Mouse (Mus musculus) cerebellum, adult 2 months (tissue): ENCODE measurements around the gene Eif3l.

ENCODE experiments used
- CTCF ChIP-seq: fragments of 200-500 bp; IDR thresholded peaks from 2 replicates; pipeline ENCODE4 v1.5.1; 2011; ENCODE audit warnings: low read depth, mild to moderate bottlenecking, control low read depth, low read length, moderate library complexity, borderline replicate concordance; ENCODE audit not compliant: insufficient read depth
- POLR2A ChIP-seq: fragments of 200-500 bp; IDR thresholded peaks from 2 replicates; pipeline ENCODE4 v1.6.1; 2011; ENCODE audit warnings: low read length, control low read depth, borderline replicate concordance; ENCODE audit not compliant: insufficient read depth

DNA sequence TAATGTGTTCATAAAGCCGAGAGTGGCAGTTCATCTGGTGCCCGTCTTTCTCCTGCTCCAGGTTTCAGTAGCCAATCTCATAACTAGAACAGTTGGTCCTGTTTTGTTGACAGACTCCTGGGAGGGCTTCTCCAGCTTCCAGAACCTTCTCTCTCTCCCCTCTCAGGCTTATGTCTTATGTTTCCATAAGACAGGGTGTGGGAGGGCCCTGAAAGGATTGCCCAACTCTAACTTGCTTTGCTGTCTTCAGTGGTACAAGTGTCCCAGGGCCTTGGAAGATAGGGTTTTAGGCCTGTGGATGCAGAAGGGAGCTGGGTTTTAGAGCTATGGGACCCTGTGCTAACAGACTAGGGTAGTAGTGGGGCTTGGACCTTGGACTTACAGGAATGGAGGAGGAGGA is 35.5 kb downstream of the Eif3l start:
- TF ChIP-seq POLR2A (no peak), CTCF (no peak)
